Mouse (Mus musculus) cerebellum, postnatal 14 days (tissue): ENCODE results near the gene Cox7a2l.
A peak's percentile ranks its signal among the peaks of the same experiment; 100 is the strongest.

Experiments
- DNase-seq, 2 experiments: peaks; one replicate each; pipeline ENCODE4 v3.0.0; 2021; ENCODE audit warnings: mixed read lengths in 2 of 2

The Cox7a2l gene

GRCm38 (mm10) chr17:83526091-83526561 is 9.0 kb upstream of the Cox7a2l start:
- no peak for DNase-seq

GRCm38 (mm10) chr17:83525596-83525995 is 8.5 kb upstream of the Cox7a2l start:
- no peak for DNase-seq

- DNase-seq: no peak
Observed at GRCm38 (mm10) chr17:83524753-83525152, 7.6 kb upstream of the Cox7a2l start.

- no peak for DNase-seq
Observed at GRCm38 (mm10) chr17:83522590-83523379, 5.7 kb upstream of the Cox7a2l start.

- DNase-seq: no peak
Observed at GRCm38 (mm10) chr17:83521881-83522280, 4.8 kb upstream of the Cox7a2l start.

- peak; percentile 93 for DNase-seq
Observed at GRCm38 (mm10) chr17:83514213-83514701, 2.9 kb downstream of the Cox7a2l start.

GRCm38 (mm10) chr17:83513655-83514212 is 3.4 kb downstream of the Cox7a2l start:
- DNase-seq: no peak

GRCm38 (mm10) chr17:83512130-83512529 is 5.0 kb downstream of the Cox7a2l start:
- no peak for DNase-seq

GRCm38 (mm10) chr17:83503693-83504092 is 13.4 kb downstream of the Cox7a2l start:
- DNase-seq: no peak

- DNase-seq: no peak
Observed at GRCm38 (mm10) chr17:83499692-83500091, 17.4 kb downstream of the Cox7a2l start.

- no peak for DNase-seq
Observed at GRCm38 (mm10) chr17:83498889-83499288, 18.2 kb downstream of the Cox7a2l start.

- DNase-seq: no peak
Observed at GRCm38 (mm10) chr17:83487762-83488161, 29.4 kb downstream of the Cox7a2l start.

GRCm38 (mm10) chr17:83483784-83484183 is 33.3 kb downstream of the Cox7a2l start:
- no peak for DNase-seq

- DNase-seq: no peak
Observed at GRCm38 (mm10) chr17:83482817-83483536, 34.2 kb downstream of the Cox7a2l start.

- peak; percentile 35 to 50 for DNase-seq
Observed at GRCm38 (mm10) chr17:83481551-83481950, 35.6 kb downstream of the Cox7a2l start.

GRCm38 (mm10) chr17:83477089-83477488 is 40.0 kb downstream of the Cox7a2l start:
- no peak for DNase-seq

GRCm38 (mm10) chr17:83469586-83469985 is 47.5 kb downstream of the Cox7a2l start:
- no peak for DNase-seq

GRCm38 (mm10) chr17:83466697-83467251 is 50.4 kb downstream of the Cox7a2l start:
- DNase-seq: no peak

GRCm38 (mm10) chr17:83465969-83466368 is 51.2 kb downstream of the Cox7a2l start:
- no peak for DNase-seq

- DNase-seq: no peak
Observed at GRCm38 (mm10) chr17:83457271-83457670, 59.9 kb downstream of the Cox7a2l start.

- no peak for DNase-seq
Observed at GRCm38 (mm10) chr17:83453587-83453986, 63.5 kb downstream of the Cox7a2l start.

GRCm38 (mm10) chr17:83452451-83452850 is 64.7 kb downstream of the Cox7a2l start:
- no peak for DNase-seq
